Mouse (Mus musculus): ENCODE measurements at regions not wholly inside any gene's neighbourhood (a gene's known extent, or its start where the extent isn't known, plus 50 kb on each side); places are given as distances from the start of the nearest gene placed in this dataset.
"Not testable (repeated sequence)": the region's sequence is repeated elsewhere in the genome, so short reads cannot be mapped to it uniquely, and the experiment has no call there.

DNA sequence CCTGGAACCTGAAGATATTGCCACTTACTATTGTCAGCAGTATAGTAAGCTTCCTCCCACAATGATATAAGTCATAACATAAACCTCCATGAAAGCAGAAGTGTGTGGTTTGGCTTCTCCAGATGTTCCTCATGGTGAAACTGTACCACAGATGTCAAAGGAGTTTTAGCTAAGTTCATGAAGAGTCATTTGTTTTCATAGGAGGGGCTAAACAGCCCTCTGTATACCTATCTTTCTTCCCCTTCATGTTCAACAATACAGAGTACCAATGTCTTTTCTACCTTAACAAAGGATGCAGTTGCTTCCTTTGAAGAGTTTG lies 1145.2 kb upstream of the Tacstd2 start:
- TF ChIP-seq CTCF (IDR thresholded peaks at IDR 0.05; ENCODE audit: low read depth); EP300 (optimal IDR thresholded peaks at IDR 0.05): not testable (repeated sequence)

All from stomach, postnatal 0 days (tissue).